Mouse (Mus musculus) T-helper 17 cell (primary cell): ENCODE data around the gene Pbxip1.

Experiments
- in situ Hi-C, 2 experiments: fragments of 300-600 bp; cut with MboI, MseI; formaldehyde crosslinking; loops; 1 replicate in 1 of 2; 2 replicates in 1 of 2; pipeline ENCODE4 v1.15.1; 2025; ENCODE audit warnings: high pct_unique_total_duplicates in 2 of 2

Pbxip1 gene

GRCm38 (mm10) chr3:89430171-89431159, 6.0 kb upstream of the Pbxip1 start, which contains the start of gene Pygo2:
TSS of gene Pygo2 (plus strand) at chr3:89430214.
- in situ Hi-C loops: loop anchor here in 1 of 2 experiments (25.0 kb wide), 1 partner anchor 1468 kb away; the partner anchor contains the start of gene Nes

- in situ Hi-C loops: loop anchor here in 1 of 2 experiments (25.0 kb wide), 1 partner anchor 1470 kb away; the partner anchor contains the start of gene Nes
These were observed 3.9 kb upstream of the Pbxip1 start for GRCm38 (mm10) chr3:89432606-89433005.

DNA sequence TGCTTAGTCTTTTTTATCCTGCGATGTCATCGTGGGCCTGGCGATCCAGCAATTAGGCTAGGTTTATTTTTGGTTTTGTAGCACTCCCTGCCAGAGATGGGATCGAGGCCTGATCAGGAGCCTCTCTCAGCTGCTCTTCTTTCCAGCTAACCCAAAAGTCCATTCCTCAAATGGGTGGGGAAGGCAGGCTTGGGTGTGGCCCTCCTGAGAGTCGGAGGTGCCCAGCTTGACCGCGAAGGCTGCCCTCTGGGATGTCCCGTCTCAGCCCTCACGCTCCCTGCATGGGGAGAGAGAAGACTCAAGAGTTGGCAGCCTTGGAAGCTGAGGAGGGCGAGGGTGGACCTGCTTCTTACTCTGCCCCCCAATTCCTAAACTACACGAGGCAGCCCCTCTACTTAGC, 2.0 kb upstream of the Pbxip1 start:
- in situ Hi-C loops: loop anchor here in 1 of 2 experiments (25.0 kb wide), 1 partner anchor 1472 kb away; the partner anchor contains the start of gene Nes

DNA sequence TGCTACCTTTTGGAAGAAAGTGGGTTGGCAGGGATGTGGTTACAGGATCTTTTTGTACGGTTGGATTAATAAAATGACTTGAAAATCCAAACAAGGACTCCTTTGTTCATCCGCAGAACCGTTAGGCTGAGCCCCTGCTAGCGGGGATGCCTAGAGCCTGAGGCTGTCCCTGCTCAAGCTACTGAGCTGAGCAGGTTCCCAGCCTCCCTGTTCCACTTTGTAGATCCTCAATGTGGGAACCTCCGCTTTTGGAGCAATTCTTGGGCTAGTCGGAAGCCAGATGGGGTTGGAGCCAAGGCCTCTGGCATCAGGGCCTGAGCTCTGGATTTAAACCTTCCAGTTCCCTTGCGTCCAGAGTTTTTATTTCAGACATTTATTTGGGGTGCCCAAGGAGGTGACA, 1.5 kb upstream of the Pbxip1 start:
- in situ Hi-C loops: loop anchor here in 1 of 2 experiments (25.0 kb wide), 1 partner anchor 1473 kb away; the partner anchor contains the start of gene Nes

GRCm38 (mm10) chr3:89437269-89437668, 763 bp downstream of the Pbxip1 start:
- in situ Hi-C loops: loop anchor here in 1 of 2 experiments (25.0 kb wide), 1 partner anchor 1475 kb away; the partner anchor contains the start of gene Nes

GRCm38 (mm10) chr3:89440691-89441090, 4.2 kb downstream of the Pbxip1 start:
- in situ Hi-C loops: loop anchor here in 1 of 2 experiments (25.0 kb wide), 1 partner anchor 1478 kb away; the partner anchor contains the start of gene Nes

DNA sequence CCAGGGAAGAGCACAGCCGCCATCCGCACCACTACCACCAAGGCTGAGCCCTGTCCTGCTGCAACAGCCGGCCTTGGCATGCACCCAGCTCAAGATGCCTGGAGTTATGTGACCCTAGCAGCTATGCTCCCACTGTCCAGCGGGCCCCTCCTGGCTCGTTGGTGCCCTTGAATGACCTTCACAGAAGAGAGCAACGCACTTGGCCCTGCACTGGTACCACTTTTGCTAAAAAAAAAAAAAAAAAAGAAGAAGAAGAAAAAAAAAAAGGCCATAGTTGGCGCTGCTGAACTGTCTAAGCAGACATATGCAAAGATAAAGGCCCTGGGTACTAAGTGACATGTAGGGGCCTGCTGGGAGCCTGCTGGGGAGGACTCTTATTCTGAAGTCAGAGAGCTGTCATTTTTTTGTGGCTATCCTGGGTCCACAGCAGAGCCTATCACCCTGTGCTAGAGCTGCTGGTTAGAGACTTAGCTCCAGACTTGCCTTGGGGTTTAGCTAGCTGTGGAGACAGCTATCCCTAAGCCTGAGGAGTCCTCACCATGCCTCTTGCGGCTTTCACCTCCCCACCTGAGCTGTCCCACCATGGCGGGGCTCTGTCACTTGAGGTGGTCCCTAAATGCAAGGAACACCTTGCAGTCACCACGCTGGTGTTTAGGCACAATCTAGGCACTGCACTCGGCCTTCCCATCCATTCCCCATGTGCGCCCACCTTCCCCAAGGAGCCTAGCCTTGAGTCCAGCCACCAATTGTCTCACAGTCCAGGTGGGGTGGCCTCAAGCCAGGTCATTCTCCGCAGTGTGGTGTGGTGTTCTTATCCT, 12.4 kb downstream of the Pbxip1 start:
- in situ Hi-C loops: loop anchor here (5.0 to 25.0 kb wide), 2 partner anchors 33 to 1487 kb away; partner anchors contain the start of gene Nes (in 1 of the 2)

DNA sequence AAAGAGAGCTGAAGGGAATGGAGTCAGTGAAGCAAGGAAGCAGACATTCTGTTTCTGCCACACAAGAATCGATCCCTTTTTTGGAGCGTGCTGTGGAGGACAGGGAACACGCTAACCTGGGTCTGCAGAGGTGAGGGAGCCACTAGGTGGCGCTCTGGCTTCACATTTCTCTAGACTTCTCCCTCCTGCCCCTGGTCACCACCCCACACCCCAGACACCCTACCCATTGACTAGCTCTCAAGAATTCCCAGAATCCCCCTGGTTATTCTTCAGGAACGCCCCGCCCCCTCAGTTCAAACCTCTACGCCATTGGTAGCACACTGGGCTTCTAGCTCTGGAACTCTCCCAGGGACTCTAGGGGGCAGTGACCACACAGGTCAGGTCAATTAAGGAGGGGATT, 13.0 kb downstream of the Pbxip1 start:
- in situ Hi-C loops: loop anchor here (5.0 to 25.0 kb wide), 2 partner anchors 33 to 1487 kb away; partner anchors contain the start of gene Nes (in 1 of the 2)

- in situ Hi-C loops: no loop called here
These were observed 15.4 kb downstream of the Pbxip1 start for GRCm38 (mm10) chr3:89451916-89452315.

DNA sequence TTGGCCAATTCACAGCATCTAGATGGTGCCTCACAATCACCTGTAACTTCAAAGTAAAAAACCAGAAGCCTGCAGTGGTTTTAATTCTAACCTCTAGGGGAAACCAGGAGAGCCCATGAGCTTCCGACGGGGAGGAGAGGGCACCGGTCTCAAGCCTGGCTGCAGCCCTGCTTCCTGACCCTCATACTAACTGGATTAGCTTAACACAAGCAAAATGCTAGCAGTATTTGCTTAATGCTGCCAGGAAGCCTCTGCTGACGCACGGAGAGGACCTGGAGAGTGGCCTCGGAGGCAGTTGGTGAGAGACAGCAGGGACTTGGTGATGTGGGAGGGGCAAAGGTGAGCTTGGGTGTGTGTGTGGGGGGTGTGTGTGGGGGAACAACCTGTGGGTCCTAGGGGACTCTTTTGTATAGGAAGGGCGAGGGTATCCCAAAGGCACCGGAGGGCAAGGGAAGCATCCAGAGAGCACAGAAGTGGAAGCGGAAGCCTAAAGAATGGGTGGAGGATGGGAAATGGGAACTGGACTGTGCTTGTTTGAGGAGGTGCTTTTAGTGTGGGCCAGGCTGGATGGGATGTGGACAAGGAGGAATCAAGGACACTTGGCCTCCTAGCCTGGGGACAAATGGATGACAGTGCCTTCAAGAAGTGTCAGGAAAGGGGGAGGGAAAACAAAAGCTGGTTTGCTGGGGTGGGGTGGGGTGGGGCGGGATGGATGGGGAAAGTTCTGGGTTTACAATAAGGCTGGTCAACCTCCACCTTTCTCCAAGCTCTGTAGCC, 18.1 kb downstream of the Pbxip1 start, which contains the start of gene Pmvk:
Gene Pmvk, plus strand, starts transcription at position 141 of the 777 bp plus-strand sequence.
- in situ Hi-C loops: no loop called here

DNA sequence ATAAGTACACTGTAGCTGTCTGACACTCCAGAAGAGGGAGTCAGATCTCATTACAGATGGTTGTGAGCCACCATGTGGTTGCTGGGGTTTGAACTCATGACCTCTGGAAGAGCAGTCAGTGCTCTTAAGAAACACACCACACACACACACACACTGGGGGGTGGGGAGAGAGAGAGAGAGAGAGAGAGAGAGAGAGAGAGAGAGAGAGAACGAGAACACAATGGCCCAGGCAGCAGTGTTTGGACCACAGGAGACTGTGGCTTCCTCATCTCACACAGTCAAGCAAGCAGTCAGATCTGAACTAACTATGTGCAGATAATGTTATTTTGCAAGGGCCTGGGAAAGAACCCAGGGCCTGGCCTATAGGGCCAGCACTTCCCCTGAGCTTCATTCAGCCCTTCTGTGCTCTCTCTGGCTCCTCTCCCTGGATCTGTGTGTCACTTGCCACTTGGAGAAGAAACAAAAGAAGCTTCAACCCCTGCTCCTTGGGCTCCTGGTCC, 19.3 kb downstream of the Pbxip1 start:
- in situ Hi-C loops: no loop called here

DNA sequence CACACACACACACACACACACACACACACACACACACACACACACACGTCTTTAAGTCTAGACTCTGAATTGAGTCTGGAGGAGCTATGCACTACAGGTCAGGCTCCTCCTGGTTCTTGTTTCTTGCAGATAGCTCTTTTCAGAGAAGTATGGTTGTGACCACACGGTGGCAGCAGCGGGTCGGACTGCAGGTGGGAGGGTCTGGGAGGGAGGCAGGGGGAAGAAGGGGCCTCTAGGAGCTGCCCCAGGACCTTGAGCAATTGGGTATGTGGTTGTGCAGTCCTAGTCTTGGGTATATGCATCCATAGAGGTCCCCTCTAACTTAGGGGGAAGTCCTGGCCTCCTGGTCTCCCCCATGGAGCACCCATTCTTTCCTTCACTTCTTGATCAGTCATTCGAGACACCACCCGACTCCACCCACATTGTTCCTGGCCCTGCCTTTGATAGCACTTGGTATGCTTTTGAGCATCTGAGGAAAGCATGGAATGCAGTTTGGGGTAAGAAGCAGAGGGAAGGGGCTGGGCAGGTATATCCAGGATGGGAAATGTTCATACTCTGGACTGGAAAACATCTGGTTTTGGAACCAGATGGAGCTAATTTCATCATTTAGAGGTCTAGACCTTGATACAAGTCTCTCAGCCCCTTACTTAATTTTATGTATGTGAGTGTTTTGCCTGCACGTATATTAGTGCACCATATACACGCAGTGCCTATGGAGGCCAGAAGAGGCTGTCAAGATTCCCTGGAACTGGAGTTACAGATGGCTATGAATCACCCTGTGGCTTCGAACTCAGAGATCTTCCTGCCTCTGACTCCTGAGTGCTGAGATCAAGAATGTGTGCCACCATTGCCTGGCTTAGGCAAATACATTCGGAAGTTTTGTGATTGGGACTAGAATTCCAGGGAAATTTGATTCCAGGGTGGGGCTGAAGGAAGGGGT, 20.5 kb downstream of the Pbxip1 start:
- in situ Hi-C loops: no loop called here

DNA sequence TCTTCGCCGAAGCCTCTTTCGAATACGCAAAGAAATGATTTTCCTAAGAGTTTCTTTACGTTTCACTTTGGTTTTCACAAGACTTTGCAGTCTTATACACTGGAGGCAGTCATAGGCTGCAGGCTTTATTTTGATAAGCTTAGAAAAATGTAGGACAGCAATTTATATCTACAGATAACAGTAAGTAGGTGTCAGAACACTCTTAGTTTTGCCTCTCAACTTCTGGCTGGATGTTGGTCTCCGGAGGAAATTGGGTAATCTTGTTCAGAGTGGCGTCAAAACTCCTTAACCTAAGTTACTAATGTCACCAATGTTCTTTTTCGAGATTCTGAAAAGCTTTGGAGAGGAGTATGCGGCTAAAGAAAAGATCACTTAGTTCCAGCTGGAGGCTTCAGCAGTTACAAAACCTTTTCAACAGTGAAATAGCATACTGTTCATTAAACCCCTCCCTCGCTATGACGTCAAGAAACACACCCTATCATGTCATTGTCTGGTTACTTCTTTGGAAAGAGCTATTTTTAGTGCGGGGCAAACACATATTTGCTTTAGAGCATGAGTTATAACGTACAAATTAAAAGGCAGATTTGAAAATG, 22.0 kb downstream of the Pbxip1 start:
- in situ Hi-C loops: no loop called here

GRCm38 (mm10) chr3:89458965-89459807, 22.7 kb downstream of the Pbxip1 start:
- in situ Hi-C loops: no loop called here

DNA sequence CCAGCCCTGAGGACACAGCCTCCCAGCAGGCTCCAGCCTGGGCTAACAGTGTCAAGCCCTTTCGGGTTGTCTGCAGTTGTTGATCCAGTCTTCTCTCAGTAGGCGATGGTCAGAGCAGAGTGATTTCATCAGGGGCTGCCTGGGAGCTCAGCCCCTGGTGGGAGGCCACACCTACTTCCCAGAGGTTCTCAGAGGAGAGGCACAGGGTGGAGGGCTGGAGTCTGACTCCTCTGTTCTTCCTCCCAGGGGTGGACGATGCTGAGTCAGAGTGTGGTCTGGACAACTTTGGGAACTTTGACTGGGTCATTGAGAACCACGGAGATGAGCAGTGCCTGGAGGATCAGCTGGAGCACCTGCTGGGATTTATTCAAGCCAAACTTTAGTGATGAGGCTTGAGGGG, 31.8 kb downstream of the Pbxip1 start:
- in situ Hi-C loops: no loop called here

GRCm38 (mm10) chr3:89472280-89472679, 35.8 kb downstream of the Pbxip1 start:
- in situ Hi-C loops: no loop called here

GRCm38 (mm10) chr3:89473838-89474237, 37.3 kb downstream of the Pbxip1 start:
- in situ Hi-C loops: no loop called here

GRCm38 (mm10) chr3:89479055-89479454, 42.5 kb downstream of the Pbxip1 start:
- in situ Hi-C loops: no loop called here
